Mouse (Mus musculus) right cerebral cortex, postnatal 4 days (tissue): ENCODE results near the gene Tbc1d14.

ENCODE experiments used
- DNase-seq: peaks from one replicate; pipeline ENCODE4 v3.0.0-alpha.2; 2022

Tbc1d14 gene

GRCm38 (mm10) chr5:36457706-36458105, 135.4 kb downstream of the Tbc1d14 start:
- DNase-seq: no peak

- no peak for DNase-seq
Measured at GRCm38 (mm10) chr5:36452821-36453220, 140.3 kb downstream of the Tbc1d14 start.

GRCm38 (mm10) chr5:36451872-36452389, 141.1 kb downstream of the Tbc1d14 start:
- DNase-seq: no peak

- no peak for DNase-seq
Measured at GRCm38 (mm10) chr5:36451119-36451518, 142.0 kb downstream of the Tbc1d14 start.

GRCm38 (mm10) chr5:36449710-36450358, 143.2 kb downstream of the Tbc1d14 start:
- no peak for DNase-seq

GRCm38 (mm10) chr5:36447872-36448271, 145.2 kb downstream of the Tbc1d14 start:
- no peak for DNase-seq

- no peak for DNase-seq
Measured at GRCm38 (mm10) chr5:36446166-36446890, 146.7 kb downstream of the Tbc1d14 start.

GRCm38 (mm10) chr5:36445028-36445427, 148.0 kb downstream of the Tbc1d14 start:
- DNase-seq: no peak

- no peak for DNase-seq
Measured at GRCm38 (mm10) chr5:36444611-36445010, 148.5 kb downstream of the Tbc1d14 start.

- no peak for DNase-seq
Measured at GRCm38 (mm10) chr5:36440741-36441140, 152.3 kb downstream of the Tbc1d14 start.
